Mouse (Mus musculus) MEL (cell line): ENCODE measurements around the gene Spcs2.

ENCODE experiments used
- CTCF ChIP-seq, 3 experiments: IDR thresholded peaks in 2 of 3; conservative IDR thresholded peaks in 1 of 3; 2 replicates each; pipeline ENCODE4 v1.5.1; 2011 to 2012; ENCODE audit warnings: low read length in 3 of 3, low read depth in 2 of 3, mild to moderate bottlenecking in 2 of 3, improper control_type of control experiment in 1 of 3, inconsistent platforms in 1 of 3, mixed read lengths in 1 of 3, moderate library complexity in 1 of 3; ENCODE audit not compliant: control insufficient read depth in 1 of 3, insufficient read depth in 1 of 3, poor library complexity in 1 of 3, severe bottlenecking in 1 of 3
- MAX ChIP-seq: IDR thresholded peaks from 2 replicates; pipeline ENCODE4 v1.6.1; 2011; ENCODE audit warnings: low read length, improper control_type of control experiment
- POLR2A ChIP-seq, 2 experiments: IDR thresholded peaks; 2 replicates each; pipeline ENCODE4 v1.6.1; 2011 to 2012; ENCODE audit warnings: low read length in 2 of 2, mild to moderate bottlenecking in 2 of 2, control low read depth in 1 of 2, improper control_type of control experiment in 1 of 2, low read depth in 1 of 2, moderate library complexity in 1 of 2; ENCODE audit not compliant: control insufficient read depth in 1 of 2, insufficient read depth in 1 of 2, poor library complexity in 1 of 2
- POLR2AphosphoS5 ChIP-seq: IDR thresholded peaks from 2 replicates; pipeline ENCODE4 v1.6.1; 2012; ENCODE audit warnings: low read depth, borderline replicate concordance, mild to moderate bottlenecking, inconsistent platforms, low read length, moderate library complexity, mixed read lengths
- RAD21 ChIP-seq: IDR thresholded peaks from 2 replicates; pipeline ENCODE4 v1.6.1; 2011; ENCODE audit warnings: mild to moderate bottlenecking, low read depth, low read length, improper control_type of control experiment
- UBTF ChIP-seq: IDR thresholded peaks from 2 replicates; pipeline ENCODE4 v1.6.1; 2012; ENCODE audit warnings: low read depth, mild to moderate bottlenecking, inconsistent platforms, low read length, improper control_type of control experiment, moderate library complexity, borderline replicate concordance; ENCODE audit not compliant: insufficient read depth
- ZMIZ1 ChIP-seq: IDR thresholded peaks from 2 replicates; pipeline ENCODE4 v1.6.1; 2012; ENCODE audit warnings: low read depth, mild to moderate bottlenecking, inconsistent platforms, low read length, improper control_type of control experiment, moderate library complexity

DNA sequence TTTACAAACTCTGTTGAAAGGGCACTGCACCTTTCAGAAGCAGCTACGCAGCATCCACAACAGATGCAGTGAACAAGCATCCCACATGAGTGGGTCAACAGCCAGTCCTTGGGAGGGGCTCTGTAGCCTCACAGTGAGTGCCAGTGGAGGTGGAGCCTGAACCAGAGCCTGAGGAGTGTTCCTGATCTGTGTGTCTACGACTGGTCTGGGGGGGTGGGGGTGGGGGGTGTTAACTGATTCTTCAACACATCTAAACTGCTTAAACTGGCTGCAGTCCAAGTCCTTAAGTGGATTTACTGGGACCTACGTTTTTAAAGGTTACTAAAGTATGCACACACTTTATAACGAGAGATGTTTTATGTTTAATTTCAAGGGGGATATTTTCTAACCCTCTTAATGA, 26.5 kb downstream of the Spcs2 start:
- TF ChIP-seq CTCF (IDR thresholded peaks at IDR 0.05 in 2 of 3, conservative IDR thresholded peaks at IDR 0.05 in 1 of 3; ENCODE audit: control insufficient read depth in 1 of 3, insufficient read depth in 1 of 3, low read depth in 2 of 3, low read length in 3 of 3, poor library complexity in 1 of 3, severe bottlenecking in 1 of 3), result no peak
- TF ChIP-seq RAD21, result no peak
- no peak for TF ChIP-seq UBTF
- TF ChIP-seq POLR2A (IDR thresholded peaks at IDR 0.05; ENCODE audit: control insufficient read depth in 1 of 2, insufficient read depth in 1 of 2, low read depth in 1 of 2, low read length in 2 of 2, poor library complexity in 1 of 2), result no peak
- TF ChIP-seq ZMIZ1, result no peak
- TF ChIP-seq MAX, result no peak
- TF ChIP-seq POLR2AphosphoS5, result no peak
